Mouse (Mus musculus): ENCODE data around the gene Hist1h1e. TPM values are rescaled to one million over a fixed set of nuclear protein-coding genes. Genes with fewer than 3 reads are reported as not detected.
"Not testable (repeated sequence)": the region's sequence is repeated elsewhere in the genome, so short reads cannot be mapped to it uniquely, and the experiment has no call there.

The Hist1h1e gene
- polyA plus RNA-seq, 1 experiment: 1.2 TPM

GRCm38 (mm10) chr13:23595622-23596372 is 26.6 kb downstream of the Hist1h1e start:
- Histone ChIP-seq H3K36me3 (ENCODE audit: control insufficient read depth, insufficient read depth) (no peaks in the 10 kb centered on the region), H3K27me3 (ENCODE audit: control insufficient read depth, insufficient read depth, insufficient read length) (no peaks in the 10 kb centered on the region), H3K79me2 (ENCODE audit: control insufficient read depth, insufficient read depth) (no peaks in the 10 kb centered on the region), H3K4me3 (ENCODE audit: insufficient read depth, poor library complexity, severe bottlenecking) (no peak overlapping the region), H3K79me3 (ENCODE audit: low read depth) (no peaks in the 10 kb centered on the region), H3ac (ENCODE audit: control insufficient read depth, insufficient read length, low read depth) (no peak overlapping the region)
- no peak for TF ChIP-seq USF1 (IDR thresholded peaks at IDR 0.05; ENCODE audit: low read depth)
- TF ChIP-seq MYOD1 (IDR thresholded peaks at IDR 0.05; ENCODE audit: control insufficient read depth, insufficient read length, low read depth): no peak
- no peak for TF ChIP-seq FOSL1 (IDR thresholded peaks at IDR 0.05; ENCODE audit: insufficient read depth, low read length, poor library complexity, severe bottlenecking)
- TF ChIP-seq CEBPB (IDR thresholded peaks at IDR 0.05; ENCODE audit: low read depth): no peak
- TF ChIP-seq CTCF (IDR thresholded peaks at IDR 0.05; ENCODE audit: control insufficient read depth, insufficient read depth, insufficient read length): no peak
- TF ChIP-seq MYOG (IDR thresholded peaks at IDR 0.05; ENCODE audit: control insufficient read depth, extremely low read depth, insufficient read length): no peak
- TF ChIP-seq MAX (IDR thresholded peaks at IDR 0.05): no peak

GRCm38 (mm10) chr13:23595185-23595584 is 27.2 kb downstream of the Hist1h1e start:
- TF ChIP-seq FOSL1 (IDR thresholded peaks at IDR 0.05; ENCODE audit: insufficient read depth, low read length, poor library complexity, severe bottlenecking): no peak
- no peak for TF ChIP-seq CEBPB (IDR thresholded peaks at IDR 0.05; ENCODE audit: low read depth)
- no peak for TF ChIP-seq USF1 (IDR thresholded peaks at IDR 0.05; ENCODE audit: low read depth)
- no peak for TF ChIP-seq MYOD1 (IDR thresholded peaks at IDR 0.05; ENCODE audit: control insufficient read depth, insufficient read length, low read depth)
- no peak for TF ChIP-seq CTCF (IDR thresholded peaks at IDR 0.05; ENCODE audit: control insufficient read depth, insufficient read depth, insufficient read length)
- TF ChIP-seq MYOG (IDR thresholded peaks at IDR 0.05; ENCODE audit: control insufficient read depth, extremely low read depth, insufficient read length): no peak
- TF ChIP-seq MAX (IDR thresholded peaks at IDR 0.05): no peak
- H3K36me3 ChIP-seq (ENCODE audit: control insufficient read depth, insufficient read depth): no peaks in the 10 kb centered on the region
- H3ac ChIP-seq (ENCODE audit: control insufficient read depth, insufficient read length, low read depth): no peak overlapping the region
- H3K4me3 ChIP-seq (ENCODE audit: insufficient read depth, poor library complexity, severe bottlenecking): no peak overlapping the region
- H3K79me3 ChIP-seq (ENCODE audit: low read depth): no peaks in the 10 kb centered on the region
- H3K27me3 ChIP-seq (ENCODE audit: control insufficient read depth, insufficient read depth, insufficient read length): no peaks in the 10 kb centered on the region
- no peaks in the 10 kb centered on the region for H3K79me2 ChIP-seq (ENCODE audit: control insufficient read depth, insufficient read depth)

- no peak overlapping the region for H3ac ChIP-seq (ENCODE audit: control insufficient read depth, insufficient read length, low read depth)
- no peaks in the 10 kb centered on the region for H3K36me3 ChIP-seq (ENCODE audit: control insufficient read depth, insufficient read depth)
- H3K27me3 ChIP-seq (ENCODE audit: control insufficient read depth, insufficient read depth, insufficient read length): no peaks in the 10 kb centered on the region
- H3K79me3 ChIP-seq (ENCODE audit: low read depth): no peaks in the 10 kb centered on the region
- no peak overlapping the region for H3K4me3 ChIP-seq (ENCODE audit: insufficient read depth, poor library complexity, severe bottlenecking)
- H3K79me2 ChIP-seq (ENCODE audit: control insufficient read depth, insufficient read depth): no peaks in the 10 kb centered on the region
- TF ChIP-seq MAX (IDR thresholded peaks at IDR 0.05) (no peak), FOSL1 (IDR thresholded peaks at IDR 0.05; ENCODE audit: insufficient read depth, low read length, poor library complexity, severe bottlenecking) (no peak), CEBPB (IDR thresholded peaks at IDR 0.05; ENCODE audit: low read depth) (no peak), CTCF (IDR thresholded peaks at IDR 0.05; ENCODE audit: control insufficient read depth, insufficient read depth, insufficient read length) (no peak), MYOG (IDR thresholded peaks at IDR 0.05; ENCODE audit: control insufficient read depth, extremely low read depth, insufficient read length) (no peak), USF1 (IDR thresholded peaks at IDR 0.05; ENCODE audit: low read depth) (no peak), MYOD1 (IDR thresholded peaks at IDR 0.05; ENCODE audit: control insufficient read depth, insufficient read length, low read depth) (no peak)
Observed at GRCm38 (mm10) chr13:23593051-23593770, 29.1 kb downstream of the Hist1h1e start.

GRCm38 (mm10) chr13:23592614-23593013 is 29.7 kb downstream of the Hist1h1e start:
- H3K79me3 ChIP-seq (ENCODE audit: low read depth): no peaks in the 10 kb centered on the region

GRCm38 (mm10) chr13:23591886-23592285 is 30.5 kb downstream of the Hist1h1e start:
- H3K79me3 ChIP-seq (ENCODE audit: low read depth); H3K36me3 ChIP-seq (ENCODE audit: control insufficient read depth, insufficient read depth); H3ac ChIP-seq (ENCODE audit: control insufficient read depth, insufficient read length, low read depth); H3K79me2 ChIP-seq (ENCODE audit: control insufficient read depth, insufficient read depth); H3K4me3 ChIP-seq (ENCODE audit: insufficient read depth, poor library complexity, severe bottlenecking); H3K27me3 ChIP-seq (ENCODE audit: control insufficient read depth, insufficient read depth, insufficient read length): not testable (repeated sequence)

More at GRCm38 (mm10) chr13:23592614-23593013, 29.7 kb downstream of the Hist1h1e start:
- TF ChIP-seq USF1 (IDR thresholded peaks at IDR 0.05; ENCODE audit: low read depth): no peak
- TF ChIP-seq MAX (IDR thresholded peaks at IDR 0.05): no peak
- TF ChIP-seq FOSL1 (IDR thresholded peaks at IDR 0.05; ENCODE audit: insufficient read depth, low read length, poor library complexity, severe bottlenecking): no peak
- TF ChIP-seq MYOD1 (IDR thresholded peaks at IDR 0.05; ENCODE audit: control insufficient read depth, insufficient read length, low read depth): no peak
- TF ChIP-seq CTCF (IDR thresholded peaks at IDR 0.05; ENCODE audit: control insufficient read depth, insufficient read depth, insufficient read length): no peak
- TF ChIP-seq MYOG (IDR thresholded peaks at IDR 0.05; ENCODE audit: control insufficient read depth, extremely low read depth, insufficient read length): no peak
- TF ChIP-seq CEBPB (IDR thresholded peaks at IDR 0.05; ENCODE audit: low read depth): no peak
- Histone ChIP-seq H3K4me3 (ENCODE audit: insufficient read depth, poor library complexity, severe bottlenecking) (no peak overlapping the region), H3K79me2 (ENCODE audit: control insufficient read depth, insufficient read depth) (no peaks in the 10 kb centered on the region), H3K27me3 (ENCODE audit: control insufficient read depth, insufficient read depth, insufficient read length) (no peaks in the 10 kb centered on the region), H3K36me3 (ENCODE audit: control insufficient read depth, insufficient read depth) (no peaks in the 10 kb centered on the region), H3ac (ENCODE audit: control insufficient read depth, insufficient read length, low read depth) (no peak overlapping the region)

Data from C2C12 (cell line).